Mouse (Mus musculus): Measurements from ENCODE around the gene Tmem41b.

DNA sequence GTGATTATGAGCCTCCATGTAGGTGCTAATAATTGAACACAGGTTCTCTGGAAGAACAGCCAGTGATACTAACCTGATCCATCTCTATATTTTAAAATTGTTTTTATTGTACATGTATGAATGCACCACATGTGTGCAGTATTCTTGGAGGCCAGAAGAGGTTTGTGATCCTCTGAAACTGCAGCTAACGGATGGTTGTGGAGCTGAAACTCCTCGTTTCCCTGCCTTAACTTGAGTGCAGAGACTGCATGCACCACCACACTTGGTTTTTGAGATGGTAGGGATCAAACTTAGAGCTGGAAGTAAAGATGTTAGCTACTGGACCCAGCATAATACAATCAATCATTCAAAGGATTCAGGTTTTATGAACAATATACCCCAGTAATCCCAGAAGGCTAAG is 39.9 kb upstream of the Tmem41b start:
- no peak for TF ChIP-seq POLR2A (IDR thresholded peaks at IDR 0.05; ENCODE audit: low read depth, low read length)
- TF ChIP-seq CTCF (IDR thresholded peaks at IDR 0.05; ENCODE audit: extremely low read depth, insufficient read length, insufficient replicate concordance, low read depth, low read length), result no peak

Measured in small intestine, adult 2 months (tissue).